Mouse (Mus musculus): ENCODE data around the gene Kcnk16.

DNA sequence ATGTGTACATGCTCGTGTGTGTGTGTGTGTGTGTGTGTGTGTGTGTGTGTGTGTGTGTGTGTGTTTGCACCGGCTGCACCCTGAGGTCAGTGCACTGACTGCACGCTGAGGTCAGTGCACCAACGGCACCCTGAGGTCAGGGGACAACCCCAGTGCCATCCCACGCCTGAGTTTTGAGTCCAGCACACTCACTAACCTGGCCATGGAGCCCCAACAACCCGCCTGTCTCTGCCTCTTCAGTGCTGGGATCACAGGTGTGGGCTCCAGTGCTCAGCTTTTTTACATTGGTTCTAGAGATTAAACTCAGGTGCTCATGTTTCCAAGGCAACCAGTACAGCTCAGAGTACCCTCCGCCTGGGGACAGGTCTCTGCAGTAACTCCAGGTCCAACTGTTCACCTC lies 42.5 kb downstream of the Kcnk16 start:
- TF ChIP-seq CTCF (IDR thresholded peaks at IDR 0.05; ENCODE audit: low read depth) (no peak), EP300 (IDR thresholded peaks at IDR 0.05; ENCODE audit: low read depth) (no peak)
